Mouse (Mus musculus) CH12.LX (cell line): ENCODE data around the gene Aif1l. TPM values are rescaled to one million over a fixed set of nuclear protein-coding genes. Genes with fewer than 3 reads are reported as not detected.

Experiments used
- DNase-seq: peaks from one replicate; pipeline ENCODE4 v3.0.0-alpha.2; 2013; ENCODE audit errors: extremely low read depth
- H3K27ac ChIP-seq: 2 replicates; pipeline ENCODE4 v1.5.1; 2012; ENCODE audit warnings: low read depth, mild to moderate bottlenecking, control low read depth, moderate library complexity; ENCODE audit not compliant: insufficient read depth
- H3K27me3 ChIP-seq: replicated peaks from 2 replicates; pipeline ENCODE3; 2012; ENCODE audit warnings: inconsistent platforms
- H3K36me3 ChIP-seq, 2 experiments: replicated peaks in 1 of 2; 2 replicates each; pipeline versions ENCODE3 to v1.6.1; 2012; ENCODE audit warnings: inconsistent platforms in 1 of 2, low read length in 1 of 2, mild to moderate bottlenecking in 1 of 2, mixed read lengths in 1 of 2, moderate library complexity in 1 of 2; ENCODE audit not compliant: control insufficient read depth in 1 of 2, insufficient read depth in 1 of 2
- H3K4me1 ChIP-seq, 2 experiments: 2 replicates each; pipeline ENCODE4 v1.6.1; 2012; ENCODE audit warnings: inconsistent platforms in 1 of 2, moderate library complexity in 1 of 2; ENCODE audit not compliant: insufficient read depth in 2 of 2, control insufficient read depth in 1 of 2
- H3K4me2 ChIP-seq: 2 replicates; pipeline ENCODE4 v1.6.1; 2012; ENCODE audit warnings: low read depth, mild to moderate bottlenecking, control low read depth; ENCODE audit not compliant: poor library complexity, insufficient read depth, severe bottlenecking
- H3K4me3 ChIP-seq, 3 experiments: fragments of 150-350 bp in 1 of 3; sonication (generic) in 1 of 3; replicated peaks in 1 of 3; 2 replicates each; pipeline versions ENCODE3 to v1.5.1; 2011 to 2012; ENCODE audit warnings: low read depth in 2 of 3, low read length in 2 of 3, mild to moderate bottlenecking in 2 of 3, moderate library complexity in 2 of 3, control low read depth in 1 of 3, improper control_type of control experiment in 1 of 3, inconsistent platforms in 1 of 3, mixed read lengths in 1 of 3; ENCODE audit not compliant: poor library complexity in 1 of 3
- H3K79me2 ChIP-seq: replicated peaks from 2 replicates; pipeline ENCODE4 v1.6.1; 2012; ENCODE audit warnings: mild to moderate bottlenecking, moderate library complexity; ENCODE audit not compliant: control insufficient read depth, poor library complexity, insufficient read depth, severe bottlenecking; ENCODE audit errors: extremely low read depth
- H3K9ac ChIP-seq: 2 replicates; pipeline ENCODE4 v1.6.1; 2012; ENCODE audit warnings: low read depth, mild to moderate bottlenecking, control low read depth, moderate library complexity; ENCODE audit not compliant: insufficient read depth
- H3K9me3 ChIP-seq: replicated peaks from 2 replicates; pipeline ENCODE3; 2012; ENCODE audit warnings: low read length, inconsistent platforms, mixed read lengths
- BHLHE40 ChIP-seq: IDR thresholded peaks from 2 replicates; pipeline ENCODE4 v1.6.1; 2011; ENCODE audit warnings: mild to moderate bottlenecking, low read depth, low read length, improper control_type of control experiment
- CHD1 ChIP-seq: IDR thresholded peaks from 2 replicates; pipeline ENCODE4 v1.6.1; 2012; ENCODE audit warnings: low read depth, low read length, improper control_type of control experiment, inconsistent platforms
- CHD2 ChIP-seq: IDR thresholded peaks from 2 replicates; pipeline ENCODE4 v1.6.1; 2011; ENCODE audit warnings: low read length, improper control_type of control experiment
- CTCF ChIP-seq, 2 experiments: IDR thresholded peaks in 1 of 2; conservative IDR thresholded peaks in 1 of 2; 2 replicates each; pipeline ENCODE4 v1.5.1; 2011 to 2012; ENCODE audit warnings: low read depth in 2 of 2, low read length in 2 of 2, improper control_type of control experiment in 1 of 2, inconsistent platforms in 1 of 2, mild to moderate bottlenecking in 1 of 2, moderate library complexity in 1 of 2
- E2F4 ChIP-seq: IDR thresholded peaks from 2 replicates; pipeline ENCODE4 v1.6.1; 2011; ENCODE audit warnings: low read depth, low read length, improper control_type of control experiment; ENCODE audit not compliant: insufficient replicate concordance
- EP300 ChIP-seq: IDR thresholded peaks from 2 replicates; pipeline ENCODE4 v1.6.1; 2011; ENCODE audit warnings: low read length, improper control_type of control experiment
- ETS1 ChIP-seq: conservative IDR thresholded peaks from 2 replicates; pipeline ENCODE4 v1.6.1; 2012; ENCODE audit warnings: low read depth, mild to moderate bottlenecking, inconsistent platforms, low read length, improper control_type of control experiment, moderate library complexity
- GABPA ChIP-seq: IDR thresholded peaks from 2 replicates; pipeline ENCODE4 v1.6.1; 2012; ENCODE audit warnings: low read depth, low read length, improper control_type of control experiment, inconsistent platforms; ENCODE audit not compliant: insufficient replicate concordance
- HCFC1 ChIP-seq: IDR thresholded peaks from 2 replicates; pipeline ENCODE4 v1.6.1; 2012; ENCODE audit warnings: low read depth, mild to moderate bottlenecking, inconsistent platforms, low read length, improper control_type of control experiment
- JUN ChIP-seq: IDR thresholded peaks from 2 replicates; pipeline ENCODE4 v1.6.1; 2011; ENCODE audit warnings: low read depth, mild to moderate bottlenecking, low read length, improper control_type of control experiment, moderate library complexity; ENCODE audit not compliant: insufficient read depth
- MAFK ChIP-seq: IDR thresholded peaks from 2 replicates; pipeline ENCODE4 v1.6.1; 2011; ENCODE audit warnings: low read length, improper control_type of control experiment; ENCODE audit not compliant: insufficient replicate concordance
- MAZ ChIP-seq: IDR thresholded peaks from 2 replicates; pipeline ENCODE4 v1.6.1; 2012; ENCODE audit warnings: low read depth, mild to moderate bottlenecking, inconsistent platforms, low read length, improper control_type of control experiment, moderate library complexity
- MEF2A ChIP-seq: IDR thresholded peaks from 2 replicates; pipeline ENCODE4 v1.6.1; 2014; ENCODE audit warnings: low read depth, mild to moderate bottlenecking, inconsistent platforms, low read length, improper control_type of control experiment, borderline replicate concordance
- NELFE ChIP-seq: IDR thresholded peaks from 2 replicates; pipeline ENCODE4 v1.6.1; 2011; ENCODE audit warnings: low read depth, low read length, improper control_type of control experiment
- PAX5 ChIP-seq: IDR thresholded peaks from 2 replicates; pipeline ENCODE4 v1.6.1; 2012; ENCODE audit warnings: low read length, inconsistent platforms, mixed read lengths
- POLR2A ChIP-seq: IDR thresholded peaks from 2 replicates; pipeline ENCODE4 v1.6.1; 2011; ENCODE audit warnings: low read depth, mild to moderate bottlenecking, improper control_type of control experiment, low read length
- RCOR1 ChIP-seq: conservative IDR thresholded peaks from 2 replicates; pipeline ENCODE4 v1.6.1; 2012; ENCODE audit warnings: low read depth, mild to moderate bottlenecking, inconsistent platforms, low read length, improper control_type of control experiment
- SMC3 ChIP-seq: IDR thresholded peaks from 2 replicates; pipeline ENCODE4 v1.6.1; 2011; ENCODE audit warnings: low read depth, low read length, improper control_type of control experiment
- TCF12 ChIP-seq: IDR thresholded peaks from 2 replicates; pipeline ENCODE4 v1.6.1; 2014; ENCODE audit warnings: low read depth, mild to moderate bottlenecking, inconsistent platforms, low read length, improper control_type of control experiment
- UBTF ChIP-seq: IDR thresholded peaks from 2 replicates; pipeline ENCODE4 v1.6.1; 2012; ENCODE audit warnings: low read depth, mild to moderate bottlenecking, inconsistent platforms, low read length, improper control_type of control experiment, moderate library complexity
- USF1 ChIP-seq: IDR thresholded peaks from 2 replicates; pipeline ENCODE4 v1.6.1; 2014; ENCODE audit warnings: low read depth, mild to moderate bottlenecking, inconsistent platforms, low read length, improper control_type of control experiment
- ZC3H11A ChIP-seq: IDR thresholded peaks from 2 replicates; pipeline ENCODE4 v1.6.1; 2012; ENCODE audit warnings: low read depth, mild to moderate bottlenecking, inconsistent platforms, low read length, improper control_type of control experiment
- ZMIZ1 ChIP-seq: IDR thresholded peaks from 2 replicates; pipeline ENCODE4 v1.6.1; 2012; ENCODE audit warnings: low read depth, mild to moderate bottlenecking, inconsistent platforms, low read length, improper control_type of control experiment
- dilution Hi-C: fragments of 300-500 bp; cut with MboI; formaldehyde crosslinking; loops from 2 replicates; pipeline ENCODE4 v1.14.3; 2020; ENCODE audit warnings: low sequenced_read_pairs; ENCODE audit not compliant: extremely low pct_unique_long_range_greater_than_20kb, extremely low pct_ligation_motif_present
- in situ Hi-C: fragments of 300-500 bp; cut with MboI; formaldehyde crosslinking; loops from 3 replicates; pipeline ENCODE4 v1.14.3; 2019; ENCODE audit warnings: low sequenced_read_pairs, low pct_ligation_motif_present, low pct_unique_long_range_greater_than_20kb, mixed read lengths
- polyA plus RNA-seq: library from polyadenylated mRNA; unstranded; fragments of >175 nt; gene quantifications from 2 replicates; pipeline ENCODE4 v1.2.1, GENCODE M21; 2012; ENCODE audit warnings: low read depth; ENCODE audit not compliant: insufficient read length
- total RNA-seq, 2 experiments: library from RNA; depleted of rRNA; stranded (reverse); fragments of 300-350 nt in 1 of 2; fragments of >200 nt in 1 of 2; gene quantifications; 2 replicates each; pipeline ENCODE4 v1.2.3; 2012 to 2014

Aif1l gene
- total and polyA plus RNA-seq, 3 experiments: 0.11 to 0.81 TPM; not detected in 1

- Histone ChIP-seq H3K4me3 (no peak overlapping the region), H3K9ac (no peak overlapping the region), H3K79me2 (no peaks in the 10 kb centered on the region), H3K36me3 (peaks cover 70 to 97% of the 10 kb centered on the region in 2 experiments), H3K4me2 (no peak overlapping the region), H3K27ac (no peak overlapping the region), H3K4me1 (peaks cover 0 to 30% of the 10 kb centered on the region in 2 experiments; a peak in 2 of 4 replicates), H3K9me3 (no peaks in the 10 kb centered on the region), H3K27me3 (no peaks in the 10 kb centered on the region)
- in situ Hi-C loops: no loop called here
- no peak for DNase-seq
- dilution Hi-C loops: no loop called here
- TF ChIP-seq JUN (no peak), ETS1 (no peak), POLR2A (no peak), MAFK (no peak), CHD1 (no peak), BHLHE40 (no peak), CTCF (conservative IDR thresholded peaks at IDR 0.05 in 1 of 2, IDR thresholded peaks at IDR 0.05 in 1 of 2; ENCODE audit: low read depth in 2 of 2, low read length in 2 of 2) (no peak), SMC3 (no peak), RCOR1 (no peak), HCFC1 (no peak), MAZ (no peak)
Measured at GRCm38 (mm10) chr2:31990961-31991360, 41.0 kb downstream of the Aif1l start.

- Histone ChIP-seq H3K4me1 (peaks cover 0 to 4% of the 10 kb centered on the region in 2 experiments; a peak in 1 of 4 replicates), H3K4me3 (no peak overlapping the region), H3K4me2 (no peak overlapping the region), H3K27me3 (no peaks in the 10 kb centered on the region), H3K79me2 (no peaks in the 10 kb centered on the region), H3K36me3 (peaks cover 79 to 97% of the 10 kb centered on the region in 2 experiments), H3K9me3 (no peaks in the 10 kb centered on the region), H3K9ac (no peak overlapping the region), H3K27ac (no peak overlapping the region)
- TF ChIP-seq TCF12 (no peak), USF1 (no peak), ETS1 (no peak), PAX5 (no peak), ZC3H11A (no peak), CHD2 (no peak), POLR2A (no peak), GABPA (no peak), MEF2A (no peak), ZMIZ1 (no peak), UBTF (no peak), NELFE (no peak), RCOR1 (no peak), EP300 (no peak), E2F4 (no peak), SMC3 (no peak)
- dilution Hi-C loops: no loop called here
- in situ Hi-C loops: no loop called here
- DNase-seq: no peak
Measured at GRCm38 (mm10) chr2:31994896-31995295, 45.0 kb downstream of the Aif1l start.
